Mouse (Mus musculus) lung, adult 18-20 months (tissue): ENCODE data around the gene Trip10.

Source experiments
- DNase-seq, 2 experiments: peaks; one replicate each; pipeline ENCODE4 v3.0.0; 2022; ENCODE audit warnings: mixed read lengths in 2 of 2

Gene Trip10

DNA sequence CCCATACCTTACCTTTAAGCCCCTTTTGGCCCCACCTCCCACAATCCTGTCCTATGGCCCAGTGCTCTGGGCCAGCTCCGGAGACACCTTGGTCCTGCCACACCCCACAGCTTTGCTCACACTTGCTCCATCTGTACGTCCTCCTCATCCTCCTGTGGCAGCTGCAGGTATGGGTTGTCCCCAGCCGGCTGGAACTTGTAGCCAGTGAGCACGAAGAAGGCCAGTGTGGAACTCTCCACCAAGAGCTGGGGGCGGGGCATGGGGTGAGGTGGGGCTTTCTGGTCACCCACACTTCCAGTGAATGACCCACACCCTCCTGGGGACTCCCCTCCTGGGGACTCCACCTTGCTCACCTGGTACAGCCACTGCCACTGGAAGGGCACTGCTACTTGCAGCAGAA is 13.5 kb upstream of the Trip10 start:
- no peak for DNase-seq

DNA sequence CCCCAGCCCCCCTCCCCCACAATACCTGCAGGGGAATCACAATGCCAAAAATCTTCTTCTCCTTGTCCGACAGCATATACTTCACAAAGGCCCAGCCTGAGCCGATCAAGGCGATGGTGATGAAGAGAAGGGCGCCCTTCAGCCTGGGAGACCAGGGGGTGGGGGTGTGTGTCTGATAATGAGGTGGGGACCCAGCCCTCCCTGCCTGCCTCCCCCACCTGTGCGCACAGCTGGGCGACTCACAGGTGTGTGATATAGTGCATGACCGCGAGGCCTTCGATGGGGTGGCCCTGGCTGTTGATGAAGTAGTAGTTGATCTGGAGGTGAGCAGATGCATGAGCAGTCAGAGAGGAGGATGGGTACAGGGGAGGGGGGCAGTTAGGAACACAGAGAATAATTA is 12.1 kb upstream of the Trip10 start:
- DNase-seq: no peak

DNA sequence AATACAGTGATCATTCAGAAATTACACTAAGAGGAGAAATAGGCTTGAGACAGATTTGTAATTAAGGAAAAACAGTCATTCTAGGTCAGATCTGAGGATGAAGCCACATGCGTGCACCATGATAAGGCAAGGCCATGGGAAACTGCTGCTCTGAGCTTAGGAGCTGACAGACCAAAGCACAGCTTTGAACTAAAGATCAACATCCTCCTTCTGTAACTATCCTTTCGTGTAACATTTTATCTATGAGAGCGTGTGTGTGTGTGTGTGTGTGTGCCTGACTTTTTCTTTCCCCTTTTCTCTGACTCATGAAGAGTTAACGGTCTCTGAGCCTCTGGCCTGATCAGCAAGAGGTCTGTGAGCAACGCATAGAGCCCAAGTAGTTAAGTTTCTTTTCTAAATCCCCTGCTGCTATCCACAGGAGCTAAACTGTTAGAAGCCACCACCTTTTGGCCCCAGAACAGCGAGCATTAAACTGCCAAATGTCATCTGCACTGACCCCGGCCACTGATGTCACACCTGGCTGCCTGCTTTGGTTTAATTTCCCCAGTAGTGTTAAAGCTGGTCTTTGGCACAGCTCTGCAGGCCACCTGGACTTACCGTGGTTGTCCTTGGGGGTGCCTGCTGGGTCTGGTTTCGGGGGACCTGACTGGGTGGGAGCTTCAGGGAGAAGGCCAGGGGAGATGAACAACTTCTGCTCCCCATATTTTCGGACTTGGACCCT is 5.4 kb upstream of the Trip10 start:
- DNase-seq: no peak

DNA sequence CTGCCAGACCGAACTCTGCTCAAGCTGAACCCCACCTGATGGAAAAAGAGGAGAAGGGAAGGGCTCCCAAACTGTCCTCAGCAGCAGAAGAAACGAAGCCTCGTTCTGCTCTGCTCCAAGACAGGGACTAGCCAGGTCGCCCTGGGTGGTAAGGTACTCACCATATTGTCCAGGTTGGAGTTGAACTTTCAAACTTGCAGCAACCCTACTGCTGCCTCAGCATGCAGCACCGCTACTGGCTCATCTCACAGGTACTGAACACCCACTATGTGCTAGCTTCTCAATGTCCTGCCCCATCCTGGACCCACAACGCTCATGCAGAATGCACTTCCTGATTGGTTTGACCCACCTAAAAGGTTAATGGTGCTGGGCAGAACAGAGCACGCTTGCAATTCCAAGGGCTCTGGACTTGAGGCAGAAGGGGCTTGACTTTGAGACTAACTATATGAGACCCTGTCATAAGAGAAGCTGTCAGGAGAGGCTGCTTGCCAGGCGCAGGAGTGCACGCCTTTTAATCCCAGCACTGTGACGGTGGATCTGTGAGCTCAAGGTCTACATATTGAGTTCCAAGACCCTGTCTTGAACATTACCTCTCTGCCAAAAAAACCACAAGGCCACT is 3.8 kb upstream of the Trip10 start:
- no peak for DNase-seq

DNA sequence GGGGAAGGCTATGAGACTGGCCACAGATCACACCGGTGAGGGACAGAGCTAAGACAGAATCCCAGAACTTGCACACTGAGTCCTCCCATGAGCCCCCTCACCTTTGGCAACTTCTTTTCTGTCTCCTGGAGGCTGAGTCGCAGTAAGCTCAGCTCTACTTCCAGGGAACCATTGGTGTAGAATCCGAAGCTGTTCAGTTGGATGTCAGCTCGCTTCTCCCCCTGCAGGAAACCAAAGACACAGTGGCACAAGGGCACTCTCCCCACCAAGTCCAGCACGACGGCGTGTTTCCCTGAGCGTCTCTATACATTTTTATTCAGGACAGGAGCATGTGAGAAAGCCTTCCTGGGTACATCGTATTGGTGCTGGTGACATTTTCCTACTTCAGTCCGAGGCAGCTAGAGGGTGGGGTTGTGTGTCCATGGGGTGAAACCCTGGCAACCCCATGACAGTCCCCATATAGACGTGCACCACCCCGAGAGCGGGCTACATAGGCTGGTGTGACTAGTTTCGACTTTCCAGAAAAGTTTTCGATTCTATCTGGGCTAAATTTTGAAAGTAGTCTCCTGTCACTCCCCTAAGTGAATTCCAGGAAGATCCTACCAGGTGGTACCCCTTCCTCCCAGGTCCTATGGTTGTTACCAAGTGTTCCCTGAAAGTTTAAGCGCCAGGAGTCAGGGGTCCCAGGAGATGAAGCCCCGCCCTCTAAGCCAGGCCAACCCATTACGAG is 2.4 kb upstream of the Trip10 start:
- no peak for DNase-seq

DNA sequence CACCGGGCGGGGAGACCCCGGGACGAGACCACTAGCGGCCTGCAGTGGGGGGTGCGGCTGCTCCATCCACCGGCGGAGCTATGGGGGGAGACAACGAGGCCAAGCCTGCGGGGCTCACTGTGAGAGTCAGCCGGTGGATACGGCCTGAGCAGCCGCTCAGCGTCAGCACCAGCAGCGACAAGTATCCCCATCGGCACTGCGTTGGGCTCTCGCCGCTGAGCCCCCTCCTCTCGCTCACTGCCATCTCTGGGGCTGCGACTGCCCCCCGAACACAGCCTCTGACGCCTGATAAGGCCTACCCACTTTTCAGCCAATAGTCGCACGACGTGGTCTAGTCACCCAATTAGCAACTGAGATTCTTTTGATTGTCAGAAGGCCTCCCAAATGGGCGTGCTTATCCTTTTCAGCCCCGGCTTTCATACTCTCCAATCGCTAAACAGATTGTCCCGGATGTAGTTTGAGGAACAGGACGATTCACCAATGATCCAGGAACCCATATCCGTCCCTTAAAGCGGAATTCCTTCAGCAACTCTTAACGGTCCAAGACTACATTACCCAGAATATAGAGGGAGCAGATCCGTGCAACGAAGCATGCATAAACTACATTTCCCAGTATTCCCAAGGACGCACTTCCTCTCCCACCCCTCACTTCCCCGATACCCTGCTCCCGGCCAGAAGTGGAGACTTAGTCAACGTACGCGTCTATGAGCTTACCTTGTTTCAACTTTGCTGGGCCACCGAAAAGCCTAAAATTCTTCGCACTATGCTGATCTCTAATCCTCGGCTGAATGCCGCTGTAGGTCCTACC is 1.7 kb upstream of the Trip10 start:
- DNase-seq: peak; percentile 96 to 97

DNA sequence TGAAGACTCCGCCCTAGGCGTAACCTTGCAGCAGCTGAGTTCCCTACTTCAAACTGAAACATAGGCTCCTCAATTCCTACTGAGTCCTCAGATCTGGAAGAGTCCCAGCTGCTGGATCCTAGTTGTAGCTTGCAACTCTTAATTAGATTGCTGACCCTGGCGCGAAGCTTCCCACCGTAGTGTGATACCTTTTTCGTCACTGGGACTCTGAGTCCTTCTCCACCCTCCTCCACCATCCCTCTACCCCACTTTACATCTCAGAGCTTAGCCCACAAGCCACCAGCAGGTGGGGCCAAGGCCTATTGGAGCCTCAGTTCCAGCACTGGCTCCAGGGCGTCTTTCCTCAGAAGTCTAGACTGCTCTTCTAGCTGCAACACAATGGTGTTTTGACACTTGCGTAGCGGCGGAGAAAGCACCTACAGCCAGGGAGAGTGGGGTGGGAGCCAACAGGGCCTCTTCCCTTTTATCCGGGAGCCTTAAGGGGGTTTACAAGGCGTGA is 1.0 kb upstream of the Trip10 start, which contains the start of gene Gpr108:
Gene Gpr108, minus strand, starts transcription at position 246 of the 499 bp plus-strand sequence.
- peak; percentile 92 to 93 for DNase-seq

DNA sequence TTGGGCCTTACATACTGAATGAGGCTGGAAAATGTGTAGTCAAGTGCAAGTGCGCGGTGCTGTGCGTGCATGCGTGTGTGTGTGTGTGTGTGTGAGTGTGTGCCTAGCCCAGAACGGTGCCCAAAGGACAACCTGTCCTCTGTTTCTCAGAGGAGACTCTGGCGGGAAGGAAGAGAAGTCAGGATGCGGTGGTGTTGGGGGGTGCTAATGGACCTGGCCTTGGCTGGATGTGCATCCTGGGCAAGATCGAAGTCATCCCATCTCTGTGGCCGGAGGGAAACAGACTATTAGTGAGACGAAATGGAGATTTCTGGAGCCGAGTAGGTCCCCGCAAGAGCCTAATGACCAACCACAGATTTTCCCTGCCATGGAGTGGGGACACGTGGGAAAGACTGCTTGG is 484 bp upstream of the Trip10 start:
- DNase-seq: no peak

DNA sequence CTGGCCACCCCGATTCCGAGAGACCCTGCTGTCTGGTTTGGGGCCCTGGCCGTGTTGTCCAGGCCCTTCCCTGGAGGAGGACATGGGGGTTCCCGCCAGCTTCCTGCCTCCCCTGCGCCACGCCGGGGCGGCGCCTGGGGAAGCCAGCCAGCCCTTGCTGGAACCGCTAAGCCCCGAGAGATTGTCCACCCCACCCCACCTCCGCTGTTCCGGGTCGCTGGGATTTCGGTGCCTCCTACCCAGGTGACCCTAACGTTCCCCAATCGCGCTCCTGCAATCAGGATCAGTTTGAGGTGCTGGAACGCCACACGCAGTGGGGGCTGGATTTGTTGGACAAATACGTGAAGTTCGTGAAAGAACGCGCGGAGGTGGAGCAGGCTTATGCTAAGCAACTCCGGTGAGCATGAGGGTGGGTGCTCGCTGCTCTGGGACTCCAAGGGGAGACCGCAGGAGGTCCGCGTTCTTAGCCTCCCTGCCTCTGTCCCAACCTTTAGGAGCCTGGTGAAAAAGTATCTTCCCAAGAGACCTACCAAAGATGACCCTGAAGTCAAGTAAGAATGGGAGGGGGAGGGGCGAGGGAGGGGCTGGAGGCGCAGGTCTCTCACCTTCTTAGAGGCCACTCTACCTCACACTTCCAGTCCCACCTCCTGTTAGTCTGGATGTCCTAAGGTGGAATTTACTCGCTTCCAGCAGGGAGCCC is 1.4 kb downstream of the Trip10 start:
- peak; percentile 65 to 80 for DNase-seq

DNA sequence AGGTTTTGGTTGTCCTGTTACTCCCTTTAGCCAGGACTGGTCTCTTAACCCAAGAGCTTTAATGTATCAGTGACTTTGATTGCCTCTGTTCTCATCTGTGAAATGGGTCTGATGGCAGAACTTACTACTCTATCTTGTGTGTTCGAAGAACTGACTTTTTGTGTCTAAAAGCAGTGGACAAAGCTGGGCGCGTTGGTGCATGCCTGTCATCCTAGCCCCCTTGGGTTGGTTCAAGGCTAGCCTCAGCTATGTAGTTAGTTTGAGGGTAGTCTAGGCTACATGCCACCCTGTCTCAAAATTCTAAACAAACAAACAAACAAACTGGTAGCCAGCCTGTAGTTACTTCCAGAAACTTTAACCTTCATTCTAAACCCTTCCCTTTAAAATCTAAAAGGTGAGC is 2.2 kb downstream of the Trip10 start:
- DNase-seq: no peak

DNA sequence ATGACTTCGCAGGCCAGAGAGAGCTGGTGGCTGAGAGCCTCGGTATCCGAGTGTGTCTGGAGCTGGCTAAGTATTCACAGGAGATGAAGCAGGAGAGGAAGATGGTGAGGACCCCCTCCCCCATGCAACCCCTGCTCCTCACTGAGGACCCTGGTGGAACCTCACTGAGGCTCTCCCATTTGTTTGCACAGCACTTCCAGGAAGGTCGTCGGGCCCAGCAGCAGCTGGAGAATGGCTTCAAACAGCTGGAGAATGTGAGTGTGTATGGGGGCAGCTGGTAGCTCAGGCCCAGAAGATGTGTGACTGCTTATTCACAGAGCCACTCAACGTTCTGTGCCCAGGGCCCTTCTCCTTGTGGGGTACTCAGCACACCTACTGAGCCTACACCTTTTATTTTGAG is 4.1 kb downstream of the Trip10 start:
- DNase-seq: no peak

DNA sequence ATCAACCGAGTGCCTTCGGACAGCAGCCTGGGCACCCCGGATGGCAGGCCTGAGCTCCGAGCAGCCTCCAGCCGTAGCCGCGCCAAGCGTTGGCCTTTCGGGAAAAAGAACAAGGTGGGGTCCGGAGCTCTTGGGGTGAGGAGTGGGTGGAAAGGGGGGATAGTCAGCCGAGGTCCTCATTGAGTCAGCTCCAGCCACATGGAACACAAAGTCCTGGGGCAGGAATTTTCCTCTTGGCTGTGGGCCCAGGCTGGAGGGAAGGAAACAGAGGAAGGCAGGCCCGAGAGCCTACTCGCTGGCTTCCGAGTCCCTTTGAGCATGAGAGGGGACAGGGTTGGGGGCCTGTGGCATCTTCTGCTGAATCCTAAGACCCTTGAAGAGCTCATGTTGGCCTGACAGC is 6.1 kb downstream of the Trip10 start:
- peak; percentile 64 to 68 for DNase-seq

DNA sequence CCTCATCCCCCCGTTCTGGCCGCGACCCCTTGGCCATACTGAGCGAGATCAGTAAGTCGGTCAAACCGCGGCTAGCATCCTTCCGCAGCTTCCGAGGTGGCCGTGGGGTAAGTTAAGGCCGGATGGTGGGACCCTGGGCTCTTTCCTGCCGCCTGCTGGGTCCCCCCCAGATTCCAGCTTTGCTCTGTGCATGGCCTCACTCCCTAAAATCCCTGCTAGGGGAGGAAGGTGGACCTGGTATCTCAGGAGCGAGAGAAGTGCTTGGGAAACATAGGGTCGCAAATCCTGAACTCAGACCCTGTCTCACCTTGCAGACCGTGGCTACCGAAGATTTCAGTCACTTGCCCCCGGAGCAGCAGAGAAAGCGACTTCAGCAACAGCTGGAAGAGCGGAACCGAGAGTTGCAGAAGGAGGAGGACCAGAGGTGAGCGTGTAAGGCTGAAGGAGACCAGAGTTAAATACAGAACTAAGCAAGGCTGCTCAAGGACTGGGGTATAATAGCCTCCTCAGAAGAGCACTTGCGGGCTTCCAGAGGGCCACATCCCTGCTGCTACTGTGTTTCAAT is 7.7 kb downstream of the Trip10 start:
- DNase-seq: no peak

DNA sequence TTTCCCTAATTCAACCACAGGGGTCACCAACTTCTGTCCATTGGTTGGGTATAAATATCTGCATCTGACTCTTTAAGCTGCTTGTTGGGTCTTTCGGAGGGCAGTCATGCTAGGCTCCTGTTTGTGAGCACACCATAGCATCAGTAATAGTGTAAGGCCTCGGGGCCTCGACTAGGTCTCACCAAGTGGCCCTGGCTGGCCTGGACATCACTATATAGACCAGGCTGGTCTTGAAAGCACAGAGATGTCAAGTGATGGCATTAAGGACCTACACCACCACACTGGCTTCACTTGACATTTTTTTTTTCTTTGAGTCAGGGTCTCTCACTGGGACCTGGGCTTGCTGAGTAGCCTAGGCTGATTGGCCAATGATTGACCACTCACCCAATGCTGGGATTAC is 8.9 kb downstream of the Trip10 start:
- DNase-seq: no peak

DNA sequence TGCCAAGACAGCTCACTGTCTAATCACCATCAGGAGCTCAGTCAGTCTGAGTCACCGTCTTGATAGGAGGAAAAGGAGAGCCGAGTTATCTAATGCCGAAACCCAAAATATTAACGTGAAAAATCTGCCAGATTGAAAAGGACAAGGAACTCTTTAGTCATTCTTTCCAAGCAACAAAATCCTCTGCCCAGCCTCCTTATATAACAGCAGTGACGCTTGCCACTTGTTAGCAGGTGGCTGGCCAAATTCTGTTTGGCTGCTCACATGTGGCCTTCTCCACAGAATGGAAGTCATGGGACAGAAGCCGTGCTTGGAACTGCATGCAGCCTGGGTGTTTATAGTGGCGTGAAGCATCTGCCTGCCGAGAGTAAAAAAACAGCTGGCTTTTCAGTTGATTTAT is 10.5 kb downstream of the Trip10 start:
- no peak for DNase-seq

DNA sequence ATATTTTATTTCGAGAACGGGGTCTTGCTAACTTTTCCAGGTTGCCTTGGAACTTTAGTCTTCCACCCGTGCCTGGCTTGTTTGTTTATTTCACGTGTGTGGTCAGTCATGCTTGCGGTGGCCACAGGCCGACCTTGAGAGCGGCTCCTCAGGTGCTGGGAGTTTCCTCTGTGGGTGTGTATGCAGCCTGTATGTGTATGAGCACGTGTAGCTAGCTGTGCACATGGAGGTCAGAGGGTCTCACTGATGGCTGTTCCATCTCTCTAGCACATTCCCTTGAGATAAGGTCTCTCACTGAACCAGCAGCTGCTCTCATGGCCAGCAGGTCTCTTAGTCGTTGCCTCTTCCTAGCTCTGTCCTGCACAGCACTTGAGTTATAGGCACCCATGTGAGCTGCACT is 11.1 kb downstream of the Trip10 start:
- DNase-seq: no peak

DNA sequence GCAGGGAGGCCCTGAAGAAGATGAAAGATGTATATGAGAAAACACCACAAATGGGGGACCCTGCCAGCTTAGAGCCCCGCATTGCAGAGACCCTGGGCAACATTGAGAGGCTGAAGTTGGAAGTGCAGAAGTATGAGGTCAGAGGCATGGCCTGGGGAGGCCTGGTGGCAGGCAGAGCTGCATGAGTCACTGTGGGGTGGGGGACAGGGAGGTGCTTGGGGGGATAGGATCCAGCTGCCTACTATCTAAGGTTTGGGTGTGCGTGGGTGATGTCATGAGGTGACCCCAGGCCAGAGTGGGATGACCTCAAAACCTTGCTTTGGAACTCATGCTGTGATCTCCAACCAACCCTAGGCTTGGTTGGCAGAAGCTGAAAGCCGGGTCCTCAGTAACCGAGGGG is 12.0 kb downstream of the Trip10 start:
- DNase-seq: no peak

DNA sequence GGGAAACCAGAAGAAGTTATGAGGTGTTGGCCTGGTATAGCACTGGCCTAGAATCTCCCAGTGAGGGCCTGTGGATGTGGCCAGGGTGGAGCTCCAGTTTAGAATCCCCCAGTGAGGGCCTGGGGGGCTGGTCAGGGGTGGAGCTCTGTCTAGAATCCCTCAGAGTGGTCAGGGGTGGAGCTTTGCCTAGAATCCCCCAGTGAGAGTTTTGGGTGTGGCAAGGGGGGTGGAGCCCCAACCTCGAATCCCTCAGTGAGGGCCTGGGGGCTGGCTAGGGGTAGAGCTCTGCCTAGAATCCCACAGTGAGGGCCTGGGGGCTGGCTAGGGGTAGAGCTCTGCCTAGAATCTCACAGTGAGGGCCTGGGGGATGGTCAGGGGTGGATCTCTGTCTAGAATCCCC is 12.5 kb downstream of the Trip10 start:
- DNase-seq: no peak

DNA sequence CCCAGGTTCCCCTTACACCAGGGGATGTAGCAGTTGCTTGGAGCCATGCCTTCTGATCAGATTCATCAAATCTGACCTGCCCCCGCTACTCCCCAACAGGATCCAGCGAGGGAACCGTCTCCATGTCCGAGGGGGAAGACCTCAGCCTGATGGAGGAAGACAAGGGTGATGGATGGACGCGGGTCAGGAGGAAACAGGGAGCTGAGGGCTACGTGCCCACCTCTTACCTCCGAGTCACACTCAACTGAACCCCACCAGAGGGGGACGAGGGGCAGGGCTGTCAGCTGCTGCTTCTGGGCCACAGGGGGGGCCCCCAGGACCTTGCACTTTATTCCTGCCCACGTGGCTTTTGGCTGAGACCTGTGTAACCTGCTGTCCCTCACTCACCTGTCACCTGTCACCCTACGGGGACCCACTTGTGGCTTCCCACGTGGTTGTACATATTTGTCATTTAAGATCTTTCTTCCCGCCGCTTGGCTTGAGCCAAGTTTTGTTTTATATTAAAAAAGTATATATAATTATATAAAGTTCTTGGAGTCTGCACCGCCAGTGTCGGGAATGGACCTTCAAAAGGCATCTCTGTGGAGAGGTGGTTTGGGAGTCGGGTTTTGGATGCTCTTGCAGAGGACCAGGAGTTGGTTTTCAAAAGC is 13.8 kb downstream of the Trip10 start:
- no peak for DNase-seq

DNA sequence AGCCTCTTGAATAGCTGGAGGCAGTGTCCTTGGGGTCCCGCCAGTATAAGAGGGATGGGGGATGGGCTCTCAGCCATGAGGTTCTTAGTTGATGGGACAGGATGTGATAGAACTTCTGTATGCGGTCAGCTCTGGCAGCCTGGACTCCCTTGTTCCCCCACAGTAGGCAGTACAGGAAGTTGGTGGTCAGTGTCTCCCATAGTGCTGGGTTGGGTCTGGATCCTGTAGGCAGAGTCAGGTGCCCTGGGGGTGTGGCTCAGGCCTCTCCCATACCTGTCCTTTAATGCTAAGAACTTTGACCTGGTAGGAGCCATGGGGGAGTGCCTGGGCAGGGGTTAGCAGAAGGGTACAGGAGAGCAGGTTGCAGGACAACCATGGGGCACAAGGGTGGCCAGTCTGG is 14.9 kb downstream of the Trip10 start:
- DNase-seq: no peak
